Comparison of ENCODE assay signal across 26 mouse cellular contexts in the genomic region with DNA sequence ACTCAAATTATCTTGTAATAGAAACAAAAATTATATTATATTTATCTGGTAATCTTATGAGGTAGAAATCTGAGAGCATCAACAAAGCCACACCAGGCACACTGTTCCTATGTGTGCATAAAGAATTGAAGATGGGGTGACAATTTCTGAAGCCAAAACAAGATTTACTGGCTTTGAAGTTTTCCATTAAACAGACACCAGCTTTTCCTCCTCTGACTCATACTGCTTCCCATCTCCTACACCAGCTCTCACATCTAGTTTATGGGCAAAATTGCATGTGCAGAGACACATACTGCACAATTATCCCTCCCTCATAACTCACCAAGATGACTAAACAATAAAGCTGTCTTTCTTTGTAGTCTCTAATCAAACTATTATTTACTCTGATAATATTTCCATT.
DNase-seq lines count a peak whose midpoint lies in the region; ATAC-seq and TF ChIP-seq lines count a peak whose summit lies in the region.
"Had no signal": no experiment of that assay in that cellular context is flagged by ENCODE, and none has a peak within 500 bp of the region (broad histone marks: within the 10 kb centered on the region; RNA-seq: fewer than 3 reads in every experiment).

No protein-coding gene starts in this region.

- no peaks in the 10 kb centered on the region for H3K4me1 ChIP-seq in heart, embryonic 15.5 days (replicated peaks)
- H3K4me1 ChIP-seq: forebrain, embryonic 13.5 days; heart, embryonic 12.5 days; hindbrain, embryonic 12.5 days; intestine, embryonic 15.5 days; neural tube, embryonic 15.5 days had no signal

- no peak for TF ChIP-seq CTCF in C2C12 (IDR thresholded peaks at IDR 0.05; ENCODE audit: control insufficient read depth, insufficient read depth, insufficient read length)

- no peaks in the 10 kb centered on the region for H3K36me3 ChIP-seq in heart, embryonic 15.5 days
- H3K36me3 ChIP-seq in C2C12 (ENCODE audit: control insufficient read depth, insufficient read depth) = no peaks in the 10 kb centered on the region
- no peaks in the 10 kb centered on the region for H3K36me3 ChIP-seq in myocyte (ENCODE audit: control insufficient read depth, insufficient read depth)
- H3K36me3 ChIP-seq: heart, embryonic 12.5 days; hindbrain, embryonic 12.5 days; intestine, embryonic 15.5 days; neural tube, embryonic 15.5 days had no signal

- peak; percentile 90 for ATAC-seq in frontal cortex, adult (ENCODE audit: low TSS enrichment)
- ATAC-seq in heart, embryonic 15.5 days (replicated peaks; ENCODE audit: insufficient number of reproducible peaks, insufficient read depth, low FRiP score, low read depth) = no peak; the same call in 1 of the 2 replicates
- ATAC-seq: forebrain, embryonic 13.5 days; hindbrain, postnatal 0 days; intestine, embryonic 15.5 days; Patski had no signal

- intact Hi-C loops in heart, postnatal 25 days (cut with DNase I) = no loop called here

- no peak overlapping the region for H3K9ac ChIP-seq in heart, embryonic 15.5 days
- H3K9ac ChIP-seq: forebrain, embryonic 13.5 days; heart, embryonic 12.5 days; hindbrain, embryonic 12.5 days; intestine, embryonic 15.5 days; liver, embryonic 14.5 days; neural tube, embryonic 15.5 days had no signal

- H3ac ChIP-seq in C2C12 (ENCODE audit: control insufficient read depth, insufficient read length, low read depth) (no peak overlapping the region), myocyte (ENCODE audit: control insufficient read depth, insufficient read length) (no peak overlapping the region)

- no peak overlapping the region for H3K4me2 ChIP-seq in heart, embryonic 15.5 days
- H3K4me2 ChIP-seq in myocyte (ENCODE audit: low read depth) = peak overlapping the region; percentile 42
- H3K4me2 ChIP-seq: forebrain, embryonic 13.5 days; heart, embryonic 12.5 days; hindbrain, embryonic 12.5 days; intestine, embryonic 15.5 days; neural tube, embryonic 15.5 days had no signal

- no peak for DNase-seq in frontal cortex, postnatal 36 days (ENCODE audit: low spot score in 2 of 2)
- DNase-seq in heart, postnatal 25 days (ENCODE audit: low spot score) = no peak
- DNase-seq in kidney, adult 11 months = no peak
- DNase-seq: adrenal gland, postnatal 10 days; kidney, adult 8-10 months; layer of hippocampus, adult 9-11 months; liver; lung, adult 2 months; lung, postnatal 10 days; midbrain, embryonic 14.5 days; retina, postnatal 1 day; right cerebral cortex, postnatal 14 days had no signal

- peak overlapping the region; percentile 31 for H3K27ac ChIP-seq in heart, embryonic 15.5 days
- H3K27ac ChIP-seq: forebrain, embryonic 13.5 days; hindbrain, embryonic 12.5 days; hindbrain, postnatal 0 days; intestine, embryonic 15.5 days; kidney, postnatal 0 days; liver, embryonic 14.5 days; neural tube, embryonic 15.5 days had no signal

- no peak overlapping the region for H3K4me3 ChIP-seq in heart, embryonic 15.5 days
- H3K4me3 ChIP-seq in C2C12 (ENCODE audit: insufficient read depth, poor library complexity, severe bottlenecking) (no peak overlapping the region), myocyte (no peak overlapping the region)
- H3K4me3 ChIP-seq: forebrain, embryonic 13.5 days; heart, embryonic 12.5 days; hindbrain, embryonic 12.5 days; intestine, embryonic 15.5 days; neural tube, embryonic 15.5 days had no signal

- no peaks in the 10 kb centered on the region for H3K27me3 ChIP-seq in heart, embryonic 15.5 days
- H3K27me3 ChIP-seq in C2C12 (ENCODE audit: control insufficient read depth, insufficient read depth, insufficient read length) = no peaks in the 10 kb centered on the region
- no peaks in the 10 kb centered on the region for H3K27me3 ChIP-seq in myocyte (ENCODE audit: control insufficient read depth, insufficient read depth, insufficient read length)
- H3K27me3 ChIP-seq: CH12.LX; forebrain, embryonic 13.5 days; heart, embryonic 12.5 days; hindbrain, embryonic 12.5 days; intestine, embryonic 15.5 days; neural tube, embryonic 15.5 days; Patski had no signal

- no peak for TF ChIP-seq POLR2A in myocyte (IDR thresholded peaks at IDR 0.05; ENCODE audit: insufficient read length, low read depth)

- no peaks in the 10 kb centered on the region for H3K79me3 ChIP-seq in C2C12 (ENCODE audit: low read depth)

- no peaks in the 10 kb centered on the region for H3K9me3 ChIP-seq in heart, embryonic 15.5 days (replicated peaks)
- H3K9me3 ChIP-seq: forebrain, embryonic 13.5 days; heart, embryonic 12.5 days; hindbrain, embryonic 12.5 days; intestine, embryonic 15.5 days; neural tube, embryonic 15.5 days had no signal

- H3K79me2 ChIP-seq in C2C12 (ENCODE audit: control insufficient read depth, insufficient read depth) (no peaks in the 10 kb centered on the region), myocyte (ENCODE audit: control insufficient read depth, insufficient read depth) (no peaks in the 10 kb centered on the region)

TF ChIP-seq in C2C12, 6 proteins besides CTCF, POLR2A, EP300 and RAD21:
- TF ChIP-seq FOSL1 (IDR thresholded peaks at IDR 0.05; ENCODE audit: insufficient read depth, low read length, poor library complexity, severe bottlenecking) (peak; percentile 10), MYOD1 (IDR thresholded peaks at IDR 0.05; ENCODE audit: control insufficient read depth, insufficient read length, low read depth) (no peak)

TF ChIP-seq in myocyte, 11 proteins besides CTCF, POLR2A, EP300 and RAD21:
- TF ChIP-seq MAX (IDR thresholded peaks at IDR 0.05; ENCODE audit: low read depth) = no peak
- TF ChIP-seq MYOD1 (IDR thresholded peaks at IDR 0.05; ENCODE audit: control insufficient read depth in 1 of 3, insufficient read length in 2 of 3, low read depth in 2 of 3) = no peak
- no peak for TF ChIP-seq REST (IDR thresholded peaks at IDR 0.05; ENCODE audit: insufficient read depth, insufficient read length)
- no peak for TF ChIP-seq TCF3 (IDR thresholded peaks at IDR 0.05; ENCODE audit: insufficient read length, low read depth)
- TF ChIP-seq POLR2AphosphoS2 (IDR thresholded peaks at IDR 0.05; ENCODE audit: insufficient read length, low read depth) = no peak
- no peak for TF ChIP-seq E2F4 (IDR thresholded peaks at IDR 0.05; ENCODE audit: insufficient read depth)
- no peak for TF ChIP-seq MYOG (IDR thresholded peaks at IDR 0.05; ENCODE audit: control insufficient read depth in 1 of 3, insufficient read depth in 1 of 3, insufficient read length in 2 of 3, low read depth in 2 of 3)
- TF ChIP-seq USF1 (IDR thresholded peaks at IDR 0.05; ENCODE audit: low read depth) = no peak
